Mouse (Mus musculus) cerebellum, adult 9-11 months (tissue): ENCODE measurements around the gene Cdk17.

ENCODE experiments used
- DNase-seq: peaks from one replicate; pipeline ENCODE4 v3.0.0; 2022

Gene Cdk17

GRCm38 (mm10) chr10:93264001-93264400, 103.3 kb downstream of the Cdk17 start:
- DNase-seq = no peak

- no peak for DNase-seq
These were observed 105.2 kb downstream of the Cdk17 start for GRCm38 (mm10) chr10:93265833-93266232.

GRCm38 (mm10) chr10:93266521-93266920, 105.8 kb downstream of the Cdk17 start:
- no peak for DNase-seq

GRCm38 (mm10) chr10:93267509-93267908, 106.8 kb downstream of the Cdk17 start:
- DNase-seq = no peak

- no peak for DNase-seq
These were observed 107.7 kb downstream of the Cdk17 start for GRCm38 (mm10) chr10:93268339-93268738.

GRCm38 (mm10) chr10:93269744-93270143, 109.1 kb downstream of the Cdk17 start:
- no peak for DNase-seq

- DNase-seq = no peak
These were observed 110.3 kb downstream of the Cdk17 start for GRCm38 (mm10) chr10:93270889-93271460.

- DNase-seq = no peak
These were observed 111.2 kb downstream of the Cdk17 start for GRCm38 (mm10) chr10:93271831-93272230.

- no peak for DNase-seq
These were observed 112.6 kb downstream of the Cdk17 start for GRCm38 (mm10) chr10:93272986-93273982.

- peak; percentile 55 for DNase-seq
These were observed 113.6 kb downstream of the Cdk17 start for GRCm38 (mm10) chr10:93274277-93274696.

- peak; percentile 97 for DNase-seq
These were observed 114.8 kb downstream of the Cdk17 start for GRCm38 (mm10) chr10:93275212-93276136.

- DNase-seq = peak; percentile 95
These were observed 115.7 kb downstream of the Cdk17 start for GRCm38 (mm10) chr10:93276349-93276763.

- DNase-seq = peak; percentile 83
These were observed 116.2 kb downstream of the Cdk17 start for GRCm38 (mm10) chr10:93276857-93277256.

- peak; percentile 28 for DNase-seq
These were observed 117.7 kb downstream of the Cdk17 start for GRCm38 (mm10) chr10:93278361-93278760.

GRCm38 (mm10) chr10:93279062-93279461, 118.4 kb downstream of the Cdk17 start:
- peak; percentile 24 for DNase-seq

- peak; percentile 47 for DNase-seq
These were observed 119.9 kb downstream of the Cdk17 start for GRCm38 (mm10) chr10:93280586-93280985.

- DNase-seq = peak; percentile 19
These were observed 120.4 kb downstream of the Cdk17 start for GRCm38 (mm10) chr10:93281092-93281491.

GRCm38 (mm10) chr10:93282526-93282964, 121.9 kb downstream of the Cdk17 start:
- DNase-seq = peak; percentile 74

GRCm38 (mm10) chr10:93283258-93283657, 122.6 kb downstream of the Cdk17 start:
- DNase-seq = peak; percentile 33

- DNase-seq = no peak
These were observed 124.8 kb downstream of the Cdk17 start for GRCm38 (mm10) chr10:93285489-93285888.

GRCm38 (mm10) chr10:93287551-93288145, 127.0 kb downstream of the Cdk17 start:
- no peak for DNase-seq

- DNase-seq = peak; percentile 9
These were observed 127.7 kb downstream of the Cdk17 start for GRCm38 (mm10) chr10:93288336-93288735.
